Comparison of ENCODE assay signal across 10 mouse cellular contexts in the genomic region with DNA sequence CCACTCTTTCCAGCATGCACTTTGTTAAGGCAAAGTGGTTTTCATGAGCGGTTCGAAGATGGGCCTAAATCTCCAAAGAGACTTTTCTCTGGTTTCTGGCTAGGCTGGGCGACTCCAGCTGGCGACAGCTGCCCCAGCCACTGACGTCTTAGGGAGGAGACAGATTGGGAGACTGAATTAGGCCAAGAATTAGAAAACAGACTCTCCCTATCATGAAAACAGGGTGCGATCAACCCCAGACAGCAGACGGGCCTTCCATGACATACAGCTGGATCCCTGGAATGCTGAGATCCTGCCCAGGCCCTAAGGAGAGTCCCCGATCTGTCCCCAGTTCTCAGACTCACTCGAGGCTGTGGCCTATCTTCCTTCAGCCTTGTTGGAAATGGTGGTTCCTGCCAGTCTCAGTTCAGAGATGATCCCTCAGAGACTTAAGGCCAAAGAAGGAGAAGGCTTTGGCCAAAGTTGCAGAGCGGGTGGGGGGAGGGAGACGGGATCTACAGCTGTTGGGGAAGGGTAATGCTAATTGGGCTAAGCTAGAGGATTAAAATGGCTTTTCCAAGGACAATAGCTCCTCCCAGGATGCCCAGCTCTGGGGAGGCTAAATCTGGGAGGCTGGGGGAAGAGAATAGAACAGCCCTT. TPM values are rescaled to one million over a fixed set of nuclear protein-coding genes. Genes with fewer than 3 reads are reported as not detected.
DNase-seq lines count a peak whose midpoint lies in the region; ATAC-seq and TF ChIP-seq lines count a peak whose summit lies in the region.
"Had no signal": no experiment of that assay in that cellular context is flagged by ENCODE, and none has a peak within 500 bp of the region (broad histone marks: within the 10 kb centered on the region; RNA-seq: fewer than 3 reads in every experiment).

No protein-coding gene starts in this region.

- no peaks in the 10 kb centered on the region for H3K27me3 ChIP-seq in heart, embryonic 11.5 days (ENCODE audit: control insufficient read depth, insufficient read depth, low read length)
- H3K27me3 ChIP-seq in kidney, embryonic 16.5 days (ENCODE audit: insufficient read depth, low read length) = no peaks in the 10 kb centered on the region

- WGBS in lung, adult 2 months = 53% methylated on average over 11 of the region's 11 CpGs
- 22% methylated on average over 11 of the region's 11 CpGs for WGBS in heart, embryonic 11.5 days (ENCODE audit: insufficient replicate concordance)
- 38% methylated on average over 11 of the region's 11 CpGs for WGBS in kidney, embryonic 16.5 days

- no peak overlapping the region for H3K4me2 ChIP-seq in heart, embryonic 11.5 days
- no peak overlapping the region for H3K4me2 ChIP-seq in kidney, embryonic 16.5 days (replicated peaks; ENCODE audit: low read depth, low read length)

- H3K36me3 ChIP-seq in heart, embryonic 11.5 days (ENCODE audit: control insufficient read depth, insufficient read depth, low read length) = no peaks in the 10 kb centered on the region
- no peaks in the 10 kb centered on the region for H3K36me3 ChIP-seq in kidney, embryonic 16.5 days (ENCODE audit: insufficient read depth, low read length)

- H3K9ac ChIP-seq in heart, embryonic 11.5 days (ENCODE audit: low read depth, low read length) = 0 out of 2 replicates have a peak overlapping the region, but pooled peaks have one; percentile 28
- 0 out of 2 replicates have a peak overlapping the region, but pooled peaks have one; percentile 14 for H3K9ac ChIP-seq in kidney, embryonic 16.5 days (replicated peaks; ENCODE audit: low read length)

- no peak overlapping the region for H3K27ac ChIP-seq in heart, embryonic 11.5 days (ENCODE audit: low read depth, low read length)
- H3K27ac ChIP-seq in kidney, embryonic 16.5 days (ENCODE audit: low read length) = peak overlapping the region; percentile 79

- TF ChIP-seq CTCF in lung, adult 2 months (IDR thresholded peaks at IDR 0.05; ENCODE audit: insufficient read depth, low read length) = no peak

- H3K9me3 ChIP-seq in heart, embryonic 11.5 days (replicated peaks; ENCODE audit: control insufficient read depth, low read length) = no peaks in the 10 kb centered on the region
- H3K9me3 ChIP-seq in kidney, embryonic 16.5 days (ENCODE audit: low read length) = no peaks in the 10 kb centered on the region
- H3K9me3 ChIP-seq: G1E had no signal

- ATAC-seq in heart, embryonic 11.5 days (replicated peaks; ENCODE audit: insufficient number of reproducible peaks, low FRiP score, low TSS enrichment) = no peak
- ATAC-seq in kidney, embryonic 16.5 days (ENCODE audit: low FRiP score, low TSS enrichment) = no peak

- no peak for TF ChIP-seq POLR2A in lung, adult 2 months (IDR thresholded peaks at IDR 0.05; ENCODE audit: borderline replicate concordance, extremely low read depth, low read depth, low read length)

- peak; percentile 49 to 51 for DNase-seq in lung, adult 18-20 months
- no peak for DNase-seq in lung, adult 2 months
- DNase-seq in skeletal muscle tissue, adult 2 months (ENCODE audit: low read depth, low spot score) = peak; percentile 57
- no peak for DNase-seq in cerebellum, postnatal 14 days
- DNase-seq in left cerebral cortex, adult 9 months (ENCODE audit: low spot score in 2 of 2) = no peak
- no peak for DNase-seq in ovary, postnatal 14 days (ENCODE audit: low spot score)
- DNase-seq: cerebellum, adult 9-10 months had no signal

- H3K4me3 ChIP-seq in lung, adult 2 months (replicated peaks; ENCODE audit: extremely low read depth, low read depth, low read length) = no peak overlapping the region
- no peak overlapping the region for H3K4me3 ChIP-seq in heart, embryonic 11.5 days (ENCODE audit: low read depth, low read length)
- H3K4me3 ChIP-seq in kidney, embryonic 16.5 days (ENCODE audit: low read length) = no peak overlapping the region

- H3K4me1 ChIP-seq in lung, adult 2 months (ENCODE audit: control insufficient read depth, insufficient read depth, low read length) = peaks cover 11% of the 10 kb centered on the region
- H3K4me1 ChIP-seq in heart, embryonic 11.5 days (ENCODE audit: control insufficient read depth, insufficient read depth, low read length) = peaks cover 7% of the 10 kb centered on the region; the same call in 1 of the 2 replicates
- H3K4me1 ChIP-seq in kidney, embryonic 16.5 days (ENCODE audit: insufficient read depth, low read length) = no peaks in the 10 kb centered on the region

RNA-seq across cellular contexts. Expression of gene Tac4, which starts 2.6 kb away (rescaled TPM):
- 0.09 and 0.12 TPM in 2 replicates for polyA plus RNA-seq in lung, adult 2 months (2012; rRNA removed)
- 0.13 TPM in 1 of 2 replicates, not detected in the other for polyA plus RNA-seq in heart, embryonic 11.5 days (2014; fragmentation: Nextera tagmentation; extraction: Ambion mirVana)
- 0.12 TPM in 1 of 2 replicates, not detected in the other for polyA plus RNA-seq in kidney, embryonic 16.5 days (2015; fragmentation: Nextera tagmentation; extraction: Ambion mirVana)
- polyA plus RNA-seq: G1E had no signal

RNA-seq across cellular contexts. Expression of gene Kat7, which starts 46.1 kb away (rescaled TPM):
- 21.5 and 37.2 TPM in 2 replicates for polyA plus RNA-seq in lung, adult 2 months (2012; rRNA removed)
- 43.2 and 55.1 TPM in 2 replicates for polyA plus RNA-seq in heart, embryonic 11.5 days (2014; fragmentation: Nextera tagmentation; extraction: Ambion mirVana)
- polyA plus RNA-seq in kidney, embryonic 16.5 days (2015; fragmentation: Nextera tagmentation; extraction: Ambion mirVana) = 85.0 and 92.3 TPM in 2 replicates

Comparison
In these comparisons a context has a peak if more than half of its experiments do, and no peak if none do; other contexts are left out.
1. DNase-seq: peak in lung, adult 18-20 months (2 of 2) and skeletal muscle tissue, adult 2 months (single experiment); none in lung, adult 2 months (single experiment), cerebellum, postnatal 14 days (0 of 2), left cerebral cortex, adult 9 months (0 of 2) and ovary, postnatal 14 days (single experiment).